Comparison of ENCODE assay signal across 8 mouse cellular contexts in genomic region chr13:52531121-52531520, GRCm38 (mm10). TPM values are rescaled to one million over a fixed set of nuclear protein-coding genes. Genes with fewer than 3 reads are reported as not detected.
DNase-seq lines count a peak whose midpoint lies in the region; ATAC-seq and TF ChIP-seq lines count a peak whose summit lies in the region.

Gene Diras2, minus strand, starts transcription at chr13:52531279.

- H3K36me3 ChIP-seq in heart, embryonic 13.5 days, result no peaks in the 10 kb centered on the region
- H3K36me3 ChIP-seq in heart, postnatal 0 days (replicated peaks; ENCODE audit: control insufficient read depth, insufficient read depth, low read length), result no peaks in the 10 kb centered on the region
- H3K36me3 ChIP-seq in liver, embryonic 12.5 days, result no peaks in the 10 kb centered on the region

- no peak for DNase-seq in heart, adult 9 months (ENCODE audit: low spot score in 2 of 2)
- DNase-seq in heart, postnatal 0 days (ENCODE audit: low spot score), result no peak
- no peak for DNase-seq in right cerebral cortex, postnatal 4 days
- DNase-seq in urinary bladder, postnatal 36 days (ENCODE audit: low spot score in 2 of 2), result no peak
- DNase-seq in kidney, adult 18-20 months, result no peak

- peak within 1 kb of the TSS; percentile 62 for H3K4me3 ChIP-seq in heart, embryonic 13.5 days
- H3K4me3 ChIP-seq in bone marrow macrophage, adult 2 months (ENCODE audit: insufficient read depth, low read length), result peak within 1 kb of the TSS; percentile 27
- peak within 1 kb of the TSS; percentile 47 for H3K4me3 ChIP-seq in heart, postnatal 0 days (ENCODE audit: low read depth, low read length)
- H3K4me3 ChIP-seq in liver, embryonic 12.5 days, result peak within 1 kb of the TSS; percentile 50

- H3K27me3 ChIP-seq in heart, embryonic 13.5 days (replicated peaks), result peaks cover 25% of the 10 kb centered on the region
- peaks cover 10% of the 10 kb centered on the region for H3K27me3 ChIP-seq in heart, postnatal 0 days (ENCODE audit: control insufficient read depth, insufficient read depth, low read length)
- peaks cover 36% of the 10 kb centered on the region for H3K27me3 ChIP-seq in liver, embryonic 12.5 days (replicated peaks)

- no peaks in the 10 kb centered on the region; the same call in 1 of the 2 replicates for H3K9me3 ChIP-seq in heart, embryonic 13.5 days
- no peaks in the 10 kb centered on the region for H3K9me3 ChIP-seq in heart, postnatal 0 days (replicated peaks; ENCODE audit: control insufficient read depth, low read length)
- H3K9me3 ChIP-seq in liver, embryonic 12.5 days (replicated peaks), result no peaks in the 10 kb centered on the region

- TF ChIP-seq EP300 in heart, postnatal 0 days (IDR thresholded peaks at IDR 0.05; ENCODE audit: low read depth), result no peak

- no peak for ATAC-seq in heart, embryonic 13.5 days (ENCODE audit: extremely low read depth, insufficient number of reproducible peaks, low FRiP score, low TSS enrichment)
- no peak for ATAC-seq in heart, postnatal 0 days (ENCODE audit: insufficient read depth, low read depth)
- no peak for ATAC-seq in liver, embryonic 12.5 days

- H3K4me1 ChIP-seq in heart, embryonic 13.5 days, result peaks cover 31% of the 10 kb centered on the region
- peaks cover 6% of the 10 kb centered on the region for H3K4me1 ChIP-seq in bone marrow macrophage, adult 2 months (ENCODE audit: control insufficient read depth, insufficient read depth, low read length)
- no peaks in the 10 kb centered on the region; the same call in 1 of the 2 replicates for H3K4me1 ChIP-seq in heart, postnatal 0 days (ENCODE audit: control insufficient read depth, insufficient read depth)
- H3K4me1 ChIP-seq in liver, embryonic 12.5 days, result peaks cover 7% of the 10 kb centered on the region

- 36% methylated on average over 9 of the region's 9 CpGs for WGBS in heart, embryonic 13.5 days
- 37% methylated on average over 9 of the region's 9 CpGs for WGBS in heart, postnatal 0 days
- 41% methylated on average over 9 of the region's 9 CpGs for WGBS in liver, embryonic 12.5 days (ENCODE audit: insufficient replicate concordance)

- H3K9ac ChIP-seq in heart, embryonic 13.5 days, result peak within 1 kb of the TSS; percentile 81
- H3K9ac ChIP-seq in heart, postnatal 0 days (replicated peaks; ENCODE audit: low read depth, low read length), result peak within 1 kb of the TSS; percentile 37; the same call in 1 of the 2 replicates
- no peak within 1 kb of the TSS for H3K9ac ChIP-seq in liver, embryonic 12.5 days

- no peak for TF ChIP-seq CTCF in bone marrow macrophage, adult 2 months (IDR thresholded peaks at IDR 0.05; ENCODE audit: low read depth, low read length)
- TF ChIP-seq CTCF in heart, postnatal 0 days (IDR thresholded peaks at IDR 0.05; ENCODE audit: low read depth), result no peak

- peak within 1 kb of the TSS; percentile 99 for H3K4me2 ChIP-seq in heart, embryonic 13.5 days
- H3K4me2 ChIP-seq in heart, postnatal 0 days (ENCODE audit: low read depth, low read length), result peak within 1 kb of the TSS; percentile 74
- peak within 1 kb of the TSS; percentile 71 for H3K4me2 ChIP-seq in liver, embryonic 12.5 days

- no peak for TF ChIP-seq POLR2A in bone marrow macrophage, adult 2 months (IDR thresholded peaks at IDR 0.05; ENCODE audit: borderline replicate concordance, low read depth, low read length)

- H3K27ac ChIP-seq in heart, embryonic 13.5 days (replicated peaks), result no peak within 1 kb of the TSS
- no peak within 1 kb of the TSS for H3K27ac ChIP-seq in bone marrow macrophage, adult 2 months (ENCODE audit: insufficient read depth, low read depth, low read length)
- H3K27ac ChIP-seq in heart, postnatal 0 days (ENCODE audit: low read depth), result no peak within 1 kb of the TSS
- H3K27ac ChIP-seq in liver, embryonic 12.5 days, result no peak within 1 kb of the TSS

RNA-seq across cellular contexts. Expression of gene Diras2, which starts in this region (rescaled TPM):
- 0.52 and 0.65 TPM in 2 replicates for polyA plus RNA-seq in heart, embryonic 13.5 days (2015; fragmentation: Nextera tagmentation; extraction: Ambion mirVana)
- polyA plus RNA-seq in bone marrow macrophage, adult 2 months (2012; ENCODE audit: insufficient read depth, insufficient read length, missing spikeins), result 0.91 and 1.1 TPM in 2 replicates
- total RNA-seq in heart, postnatal 0 days (2014; rRNA removed; ENCODE audit: low replicate concordance), result 0.73 TPM in 2 replicates
- polyA plus RNA-seq in heart, postnatal 0 days (2015; fragmentation: Nextera tagmentation; extraction: Ambion mirVana), result 0.21 and 0.22 TPM in 2 replicates
- 0.10 and 0.12 TPM in 2 replicates for polyA plus RNA-seq in liver, embryonic 12.5 days (2016; fragmentation: Nextera tagmentation; extraction: Ambion mirVana)
